Mouse (Mus musculus) neural tube, embryonic 13.5 days (tissue): ENCODE measurements around the gene Gpr68. TPM values are rescaled to one million over a fixed set of nuclear protein-coding genes. Genes with fewer than 3 reads are reported as not detected.

Source experiments
- ATAC-seq: fragments of 200-750 bp; cut with Nextera tagmentation; 2 replicates; pipeline ENCODE4 v1.8.0; 2017; ENCODE audit warnings: low read depth, mild to moderate bottlenecking, moderate TSS enrichment, moderate library complexity
- H3K27ac ChIP-seq: fragments of 300-500 bp; sonication (generic); replicated peaks from 2 replicates; pipeline ENCODE4 v1.5.1; 2015; ENCODE audit warnings: moderate library complexity, mild to moderate bottlenecking, inconsistent platforms
- H3K27me3 ChIP-seq: fragments of 300-500 bp; sonication (generic); 2 replicates; pipeline ENCODE4 v1.6.1; 2015; ENCODE audit warnings: mild to moderate bottlenecking, inconsistent platforms
- H3K36me3 ChIP-seq: fragments of 300-500 bp; sonication (generic); 2 replicates; pipeline ENCODE4 v1.6.1; 2015; ENCODE audit warnings: mild to moderate bottlenecking, inconsistent platforms
- H3K4me1 ChIP-seq: fragments of 300-500 bp; sonication (generic); replicated peaks from 2 replicates; pipeline ENCODE4 v1.6.1; 2015; ENCODE audit warnings: inconsistent platforms
- H3K4me2 ChIP-seq: fragments of 300-500 bp; sonication (generic); 2 replicates; pipeline ENCODE4 v1.6.1; 2015; ENCODE audit warnings: inconsistent platforms, mild to moderate bottlenecking, moderate library complexity
- H3K4me3 ChIP-seq: fragments of 300-500 bp; sonication (generic); 2 replicates; pipeline ENCODE4 v1.5.1; 2015; ENCODE audit warnings: mild to moderate bottlenecking, inconsistent platforms
- H3K9ac ChIP-seq: fragments of 300-500 bp; sonication (generic); 2 replicates; pipeline ENCODE4 v1.6.1; 2015; ENCODE audit warnings: moderate library complexity, mild to moderate bottlenecking, inconsistent platforms
- H3K9me3 ChIP-seq: fragments of 300-500 bp; sonication (generic); 2 replicates; pipeline ENCODE4 v1.6.1; 2016; ENCODE audit warnings: inconsistent platforms
- WGBS: fragments of 180-500 bp; shearing (Covaris S2); methylation state at CpG from one replicate; pipeline ENCODE4 v1.1.7; 2015; 5-methylcytosine and 5-hydroxymethylcytosine counted together
- polyA plus RNA-seq: library from polyadenylated mRNA; unstranded; fragments of >200 nt; fragmentation: Nextera tagmentation; extraction: Ambion mirVana; gene quantifications from 2 replicates; pipeline ENCODE4 v1.2.1, GENCODE M21; 2015

Gene Gpr68
- polyA plus RNA-seq, 1 experiment from 2014 or later: 2.2 TPM

DNA sequence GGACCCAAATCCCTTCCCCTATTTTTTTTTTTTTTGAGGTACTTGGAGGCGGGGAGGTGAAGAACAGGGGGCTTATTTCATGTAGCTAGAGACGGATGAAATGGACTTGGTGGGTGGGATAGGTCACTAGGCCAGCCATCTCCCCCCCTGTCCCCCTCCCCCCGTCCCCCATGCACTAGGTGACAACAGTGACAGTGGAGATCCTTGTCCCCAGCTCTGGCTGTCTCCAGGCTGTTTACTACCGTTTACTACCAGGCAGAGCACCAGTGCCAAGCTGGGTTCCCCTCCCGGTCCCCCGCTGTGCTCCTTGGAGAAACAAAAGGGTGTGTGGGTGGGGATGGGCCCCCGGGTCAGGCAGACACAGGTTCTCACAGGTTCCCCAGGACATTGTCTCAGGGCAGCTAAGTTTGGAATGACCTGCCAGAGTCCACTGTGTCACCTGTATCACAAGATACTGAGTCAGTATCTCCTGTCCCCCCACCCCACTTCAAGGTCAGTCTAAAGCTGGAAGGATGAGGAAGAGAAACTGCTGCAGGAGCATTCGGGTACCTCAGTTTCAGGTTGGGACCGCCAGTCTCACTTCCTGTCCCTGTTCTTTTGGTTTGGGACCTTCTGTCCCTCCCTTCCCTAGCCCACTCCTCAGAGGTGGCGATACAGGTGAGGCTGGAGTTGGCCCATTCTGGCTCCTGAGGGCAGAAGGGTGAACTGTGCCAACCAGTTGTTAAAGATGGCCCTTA, 468 bp upstream of the Gpr68 start:
- no peak; the same call in 1 of the 2 replicates for ATAC-seq
- peak overlapping the region; percentile 86 for H3K4me2 ChIP-seq
- H3K4me3 ChIP-seq: peak overlapping the region; percentile 43
- peak overlapping the region; percentile 72 for H3K9ac ChIP-seq
- H3K27me3 ChIP-seq: peaks cover 26% of the 10 kb centered on the region
- no peaks in the 10 kb centered on the region for H3K9me3 ChIP-seq
- peaks cover 16% of the 10 kb centered on the region for H3K36me3 ChIP-seq
- H3K27ac ChIP-seq: no peak overlapping the region
- H3K4me1 ChIP-seq: peaks cover 14% of the 10 kb centered on the region
- WGBS: 20% methylated on average over 10 of the region's 10 CpGs

- no peak for ATAC-seq
- Histone ChIP-seq H3K4me1 (peaks cover 14% of the 10 kb centered on the region), H3K27me3 (peaks cover 33% of the 10 kb centered on the region), H3K4me3 (no peak overlapping the region), H3K9me3 (no peaks in the 10 kb centered on the region), H3K4me2 (no peak overlapping the region), H3K36me3 (no peaks in the 10 kb centered on the region; the same call in 1 of the 2 replicates), H3K9ac (no peak overlapping the region), H3K27ac (no peak overlapping the region)
- WGBS: 79% methylated on average over 5 of the region's 5 CpGs
Observed at GRCm38 (mm10) chr12:100906861-100907260, 1.1 kb downstream of the Gpr68 start.

GRCm38 (mm10) chr12:100903761-100904160, 4.2 kb downstream of the Gpr68 start:
- H3K27ac ChIP-seq: no peak overlapping the region
- no peaks in the 10 kb centered on the region for H3K36me3 ChIP-seq
- H3K4me3 ChIP-seq: no peak overlapping the region
- 86% methylated on average over 9 of the region's 9 CpGs for WGBS
- H3K9ac ChIP-seq: no peak overlapping the region
- no peak for ATAC-seq
- H3K27me3 ChIP-seq: peaks cover 59% of the 10 kb centered on the region
- H3K4me1 ChIP-seq: peaks cover 25% of the 10 kb centered on the region
- no peaks in the 10 kb centered on the region for H3K9me3 ChIP-seq
- no peak overlapping the region for H3K4me2 ChIP-seq

- WGBS: 84% methylated on average over 6 of the region's 6 CpGs
- no peak for ATAC-seq
- H3K4me3 ChIP-seq: no peak overlapping the region
- no peak overlapping the region for H3K9ac ChIP-seq
- H3K4me1 ChIP-seq: peaks cover 22% of the 10 kb centered on the region
- H3K27ac ChIP-seq: no peak overlapping the region
- H3K36me3 ChIP-seq: no peaks in the 10 kb centered on the region
- no peaks in the 10 kb centered on the region for H3K9me3 ChIP-seq
- H3K4me2 ChIP-seq: no peak overlapping the region
- peaks cover 60% of the 10 kb centered on the region for H3K27me3 ChIP-seq
Observed at GRCm38 (mm10) chr12:100901386-100901785, 6.6 kb downstream of the Gpr68 start.

- ATAC-seq: no peak
Observed at GRCm38 (mm10) chr12:100900901-100901300, 7.1 kb downstream of the Gpr68 start.

DNA sequence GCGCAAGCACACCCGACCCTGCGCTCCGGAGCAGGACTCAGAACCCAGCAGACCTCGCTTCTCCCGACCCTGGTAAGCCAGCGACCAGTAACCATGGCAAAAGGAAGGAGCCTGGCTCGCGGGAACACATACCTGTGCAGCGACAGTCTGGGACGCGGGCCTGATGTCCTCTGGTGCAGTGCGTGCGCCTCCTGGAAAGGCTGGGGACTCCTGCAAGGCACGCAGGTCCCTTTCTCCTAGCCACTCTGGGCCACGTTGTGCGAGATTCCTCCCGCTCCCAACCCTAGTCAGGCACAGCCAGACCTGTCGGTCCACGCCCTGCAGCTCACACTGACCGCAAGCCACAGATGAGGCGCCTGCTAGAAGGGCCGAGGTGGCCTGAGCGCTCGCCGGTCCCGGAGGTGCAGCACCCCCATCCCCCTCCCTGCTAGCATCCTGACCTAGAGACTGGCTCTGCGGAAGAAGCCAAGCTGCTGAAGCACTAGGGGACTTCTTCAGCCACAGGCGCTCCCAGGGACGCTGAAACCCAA, 8.8 kb downstream of the Gpr68 start:
- 2% methylated on average over 30 of the region's 30 CpGs for WGBS
- peak overlapping the region; percentile 67 for H3K4me2 ChIP-seq
- H3K4me1 ChIP-seq: peaks cover 29% of the 10 kb centered on the region
- H3K9ac ChIP-seq: peak overlapping the region; percentile 65
- no peaks in the 10 kb centered on the region for H3K36me3 ChIP-seq
- peak; percentile 60 for ATAC-seq
- H3K4me3 ChIP-seq: peak overlapping the region; percentile 41
- no peak overlapping the region for H3K27ac ChIP-seq
- H3K9me3 ChIP-seq: no peaks in the 10 kb centered on the region
- peaks cover 60% of the 10 kb centered on the region for H3K27me3 ChIP-seq

More at GRCm38 (mm10) chr12:100900901-100901300, 7.1 kb downstream of the Gpr68 start:
- Histone ChIP-seq H3K27me3 (peaks cover 60% of the 10 kb centered on the region), H3K9me3 (no peaks in the 10 kb centered on the region), H3K4me2 (no peak overlapping the region), H3K27ac (no peak overlapping the region), H3K36me3 (no peaks in the 10 kb centered on the region), H3K4me3 (no peak overlapping the region), H3K4me1 (peaks cover 22% of the 10 kb centered on the region), H3K9ac (no peak overlapping the region)
- WGBS: 82% methylated on average over 6 of the region's 6 CpGs

DNA sequence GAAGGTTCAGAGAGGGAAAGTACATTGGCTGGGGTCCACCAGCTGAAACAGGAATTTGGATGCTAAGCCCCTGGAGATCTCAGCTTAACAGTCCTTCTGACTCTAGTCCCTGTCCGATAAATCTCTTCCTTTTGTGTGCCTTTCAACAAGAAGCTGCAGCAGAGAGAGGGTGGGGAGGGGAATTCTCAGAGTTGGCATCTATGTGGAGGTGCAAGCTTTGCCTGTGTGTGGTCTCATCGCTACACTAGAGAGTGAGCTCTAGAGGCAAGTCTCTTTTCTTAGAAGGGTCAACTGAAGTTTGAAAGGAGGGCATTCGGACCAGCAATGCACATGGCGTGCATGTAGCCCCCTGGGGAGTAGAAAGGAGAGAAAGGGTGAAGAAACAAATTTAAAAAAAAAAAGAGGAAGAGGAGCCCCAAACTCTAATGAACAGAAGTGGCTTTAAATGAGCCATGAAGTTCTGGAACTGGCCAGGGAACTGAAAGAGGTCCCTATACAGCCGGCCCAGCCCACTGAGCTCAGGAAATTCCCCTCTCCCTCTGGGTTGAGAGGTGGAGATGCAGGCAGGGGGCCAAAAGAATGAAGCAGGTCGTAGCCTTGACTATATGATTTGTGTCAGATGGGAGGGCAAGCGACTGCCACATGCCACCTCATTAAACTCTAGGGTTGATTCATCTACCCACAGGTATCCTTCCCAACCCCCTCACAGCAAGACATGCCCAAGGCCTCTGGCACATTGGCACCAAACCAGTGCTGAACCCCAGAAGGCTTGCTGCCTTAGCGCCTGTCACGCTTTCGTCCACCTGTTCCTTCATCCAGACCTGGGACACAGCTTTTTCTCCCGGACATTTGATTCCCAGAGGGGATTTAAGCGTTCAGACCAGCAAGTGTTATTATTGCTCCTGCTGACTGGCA, 10.0 kb downstream of the Gpr68 start:
- no peak for ATAC-seq
- H3K9me3 ChIP-seq: no peaks in the 10 kb centered on the region
- WGBS: 10% methylated on average over 12 of the region's 12 CpGs
- peaks cover 29% of the 10 kb centered on the region for H3K4me1 ChIP-seq
- H3K36me3 ChIP-seq: no peaks in the 10 kb centered on the region
- peak overlapping the region; percentile 67 for H3K4me2 ChIP-seq
- peak overlapping the region; percentile 41; the same call in 1 of the 2 replicates for H3K4me3 ChIP-seq
- H3K9ac ChIP-seq: peak overlapping the region; percentile 65; the same call in 1 of the 2 replicates
- H3K27ac ChIP-seq: no peak overlapping the region
- H3K27me3 ChIP-seq: peaks cover 60% of the 10 kb centered on the region

DNA sequence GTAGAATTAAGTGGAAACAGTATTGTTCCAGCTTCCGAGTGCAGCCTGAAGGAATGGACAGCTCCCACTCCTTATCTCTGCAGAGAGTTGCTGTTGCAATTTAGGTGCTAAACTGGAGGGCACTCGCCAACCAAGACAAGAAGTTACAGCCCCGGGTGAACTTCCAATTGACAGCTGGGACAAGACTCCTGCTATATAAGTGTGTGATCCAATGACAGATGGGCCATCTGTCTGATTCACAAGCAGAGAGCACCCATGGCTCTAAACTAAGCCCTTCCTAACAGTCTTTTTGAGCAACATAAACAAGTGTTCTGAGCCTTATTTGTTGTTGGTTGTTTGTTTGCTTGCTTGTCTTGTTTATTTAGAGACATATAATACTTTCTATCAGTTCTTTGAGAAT, 11.3 kb downstream of the Gpr68 start:
- WGBS: 37% methylated on average over 3 of the region's 3 CpGs
- no peak for ATAC-seq
- peaks cover 51% of the 10 kb centered on the region for H3K27me3 ChIP-seq

DNA sequence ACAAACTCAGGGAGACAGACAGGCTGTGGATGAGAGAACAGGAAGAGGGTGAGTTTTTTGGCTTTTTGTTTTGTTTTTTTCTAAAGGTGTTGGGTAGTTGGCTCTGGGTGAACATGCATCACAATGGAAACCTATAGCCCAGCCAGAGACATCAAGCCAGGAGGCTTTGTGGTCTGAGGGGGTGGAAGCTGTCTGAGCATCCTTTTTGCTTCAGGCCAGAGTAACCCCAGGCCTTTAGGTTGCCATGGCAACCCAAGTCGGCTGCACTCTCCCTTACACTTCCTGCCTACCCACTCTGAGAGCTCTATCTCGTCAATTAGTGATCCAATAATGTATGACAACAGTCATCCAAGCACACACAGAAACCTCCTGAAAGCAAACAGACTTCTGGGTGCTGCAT, 12.5 kb downstream of the Gpr68 start:
- WGBS: 2% methylated on average over 2 of the region's 2 CpGs
- H3K27ac ChIP-seq: no peak overlapping the region
- H3K36me3 ChIP-seq: no peaks in the 10 kb centered on the region
- peaks cover 41% of the 10 kb centered on the region for H3K27me3 ChIP-seq
- H3K9me3 ChIP-seq: no peaks in the 10 kb centered on the region
- H3K4me2 ChIP-seq: no peak overlapping the region
- H3K4me1 ChIP-seq: peaks cover 29% of the 10 kb centered on the region
- H3K4me3 ChIP-seq: no peak overlapping the region
- ATAC-seq: no peak
- no peak overlapping the region for H3K9ac ChIP-seq

More for the DNA sequence above, 11.3 kb downstream of the Gpr68 start:
- H3K27ac ChIP-seq: no peak overlapping the region
- H3K4me3 ChIP-seq: no peak overlapping the region
- peaks cover 29% of the 10 kb centered on the region for H3K4me1 ChIP-seq
- H3K9me3 ChIP-seq: no peaks in the 10 kb centered on the region
- no peaks in the 10 kb centered on the region for H3K36me3 ChIP-seq
- no peak overlapping the region for H3K9ac ChIP-seq
- no peak overlapping the region for H3K4me2 ChIP-seq

DNA sequence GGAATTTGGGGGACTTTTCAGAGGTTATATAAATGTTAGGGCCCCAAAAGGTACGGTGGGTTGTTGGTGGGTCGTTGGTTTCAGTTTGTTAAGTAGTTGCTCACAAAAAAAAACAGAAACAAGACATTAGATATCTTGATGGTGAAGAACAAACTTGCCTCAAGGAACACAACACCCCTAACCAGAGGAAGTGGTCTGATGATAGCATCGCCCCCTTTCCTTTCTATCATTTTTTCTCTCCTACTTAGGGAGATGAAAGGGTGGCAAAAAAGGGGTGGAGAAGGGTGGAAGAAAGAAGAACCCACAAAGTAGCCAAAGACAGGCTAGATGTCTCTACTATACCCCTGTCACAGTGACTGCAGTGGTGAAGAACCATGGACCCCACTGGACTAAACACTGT, 17.4 kb downstream of the Gpr68 start:
- Histone ChIP-seq H3K27ac (no peak overlapping the region), H3K9me3 (no peaks in the 10 kb centered on the region), H3K36me3 (no peaks in the 10 kb centered on the region), H3K9ac (no peak overlapping the region), H3K4me1 (peaks cover 11% of the 10 kb centered on the region), H3K27me3 (no peaks in the 10 kb centered on the region), H3K4me3 (no peak overlapping the region), H3K4me2 (no peak overlapping the region)
- no peak for ATAC-seq
- 83% methylated on average over 3 of the region's 3 CpGs for WGBS

DNA sequence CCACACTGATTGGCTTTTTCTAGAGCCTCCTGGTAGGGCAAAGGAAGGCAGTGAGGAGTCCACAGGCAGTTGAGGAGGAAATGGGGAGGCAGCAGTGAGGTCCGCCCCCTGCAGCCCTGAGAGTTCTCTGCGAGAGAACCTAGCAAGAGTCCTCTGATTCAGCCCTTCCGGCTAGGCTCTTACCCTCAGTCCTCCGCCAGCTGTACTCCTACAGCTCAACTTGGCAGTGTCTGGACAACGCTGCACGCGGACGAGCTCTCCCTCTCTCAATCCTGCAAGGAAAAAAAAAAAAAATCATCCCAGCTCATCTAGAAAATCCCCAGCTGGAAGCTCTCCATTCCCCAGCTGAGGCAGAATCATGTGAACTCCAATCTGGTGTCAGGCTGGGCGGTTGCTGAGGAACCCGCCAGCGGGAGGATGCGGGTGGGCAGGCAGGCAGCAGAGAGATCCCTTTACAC, 20.2 kb downstream of the Gpr68 start:
- Histone ChIP-seq H3K4me2 (no peak overlapping the region), H3K4me3 (no peak overlapping the region), H3K9ac (no peak overlapping the region), H3K4me1 (0 out of 2 replicates have a peak, but pooled peaks cover 7% of the 10 kb centered on the region), H3K27ac (no peak overlapping the region), H3K27me3 (no peaks in the 10 kb centered on the region), H3K36me3 (no peaks in the 10 kb centered on the region), H3K9me3 (no peaks in the 10 kb centered on the region)
- ATAC-seq: no peak
- 52% methylated on average over 12 of the region's 12 CpGs for WGBS

- Histone ChIP-seq H3K9ac (no peak overlapping the region), H3K9me3 (no peaks in the 10 kb centered on the region), H3K27me3 (no peaks in the 10 kb centered on the region), H3K4me1 (0 out of 2 replicates have a peak, but pooled peaks cover 7% of the 10 kb centered on the region), H3K27ac (no peak overlapping the region), H3K36me3 (no peaks in the 10 kb centered on the region), H3K4me2 (no peak overlapping the region), H3K4me3 (no peak overlapping the region)
- 87% methylated on average over 4 of the region's 4 CpGs for WGBS
- no peak for ATAC-seq
Observed at GRCm38 (mm10) chr12:100886877-100887276, 21.1 kb downstream of the Gpr68 start.
